Mouse (Mus musculus): ENCODE measurements around the gene Olfr610. TPM values are rescaled to one million over a fixed set of nuclear protein-coding genes. Genes with fewer than 3 reads are reported as not detected.

The Olfr610 gene
- not detected in 2 replicates for polyA plus RNA-seq (2015; fragmentation: Nextera tagmentation; extraction: Ambion mirVana)

DNA sequence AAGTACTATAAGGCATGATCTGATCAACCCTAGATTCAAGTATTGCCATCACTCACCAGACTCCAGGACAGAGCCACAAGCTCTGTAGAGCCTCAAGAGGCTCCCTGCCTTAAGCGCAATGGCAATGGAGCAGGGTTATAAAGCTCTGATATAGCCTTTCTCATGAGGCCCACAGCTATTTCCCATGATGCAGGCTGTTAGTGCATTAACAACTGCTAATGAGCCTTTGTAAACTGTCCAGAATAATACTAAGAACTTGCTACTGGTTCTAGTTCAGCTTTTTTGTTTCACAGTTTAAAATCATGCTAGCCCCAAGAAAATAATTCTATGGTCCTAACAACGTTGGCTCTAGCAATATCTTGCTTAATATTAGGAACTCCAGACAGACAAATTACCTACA is at the start of gene Olfr610:
TSS of gene Olfr610 (minus strand) at position 101 of the 400 bp plus-strand sequence.

DNA sequence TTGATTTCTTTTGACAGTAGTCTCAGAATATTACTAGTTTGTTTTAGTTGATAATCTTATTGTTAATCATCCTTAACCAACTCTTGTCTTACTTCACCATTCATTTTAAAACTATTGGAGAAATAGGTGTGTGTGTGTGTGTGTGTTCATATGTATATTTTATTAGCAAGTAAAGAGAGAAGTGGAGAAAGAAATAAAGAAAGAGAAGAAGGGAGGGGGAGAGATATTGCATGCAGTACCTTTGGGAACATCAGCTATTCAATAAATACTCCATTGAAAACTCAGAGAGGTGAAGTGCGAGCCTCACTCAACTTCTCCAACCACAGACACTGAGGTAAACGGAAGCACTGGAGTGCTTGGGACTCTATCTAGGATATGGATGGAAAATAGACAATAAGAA is 43.9 kb upstream of the Olfr610 start, which contains the start of gene Olfr615:
TSS of gene Olfr615 (plus strand) at position 301 of the 400 bp plus-strand sequence.

DNA sequence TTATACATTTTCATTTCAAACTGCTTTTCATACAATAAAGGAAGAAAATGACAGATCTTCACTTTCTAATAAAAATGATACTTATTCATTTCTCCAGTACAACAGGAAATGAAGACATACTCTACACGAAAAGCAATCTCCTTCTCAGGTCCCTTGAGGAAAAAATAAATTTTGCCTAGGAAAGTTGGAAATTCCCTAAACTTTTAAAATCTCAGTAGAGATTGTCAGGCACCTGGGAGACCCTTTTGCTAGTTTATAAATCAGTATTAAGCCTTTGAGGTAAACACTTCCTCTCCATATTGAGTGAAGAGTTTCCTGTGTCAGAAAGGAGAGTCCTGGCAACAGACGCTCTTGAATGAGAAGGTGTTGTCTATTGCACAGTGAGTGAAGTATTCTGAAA is 35.9 kb upstream of the Olfr610 start, which contains the start of gene Olfr613:
TSS of gene Olfr613 (plus strand) at position 301 of the 400 bp plus-strand sequence.

DNA sequence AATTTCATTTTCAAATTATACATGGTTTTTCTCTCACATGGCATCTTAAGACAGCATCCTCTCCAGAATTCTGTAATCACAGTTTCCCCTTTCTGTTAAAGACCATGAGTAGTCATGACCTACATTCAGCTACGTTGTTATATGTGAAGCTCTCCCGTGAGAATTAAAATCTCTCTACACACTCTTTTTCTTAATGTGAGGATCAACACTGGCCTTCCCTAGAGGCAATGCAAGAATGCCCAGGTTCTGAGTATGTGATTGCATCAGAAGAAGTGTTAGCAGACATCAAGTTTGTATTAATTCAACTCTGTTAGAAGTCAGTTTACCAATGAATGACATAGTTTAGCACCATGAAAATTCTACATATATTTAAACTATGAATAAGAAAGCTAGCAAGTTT is 30.7 kb upstream of the Olfr610 start, which contains the start of gene Olfr612:
TSS of gene Olfr612 (minus strand) at position 101 of the 400 bp plus-strand sequence.

DNA sequence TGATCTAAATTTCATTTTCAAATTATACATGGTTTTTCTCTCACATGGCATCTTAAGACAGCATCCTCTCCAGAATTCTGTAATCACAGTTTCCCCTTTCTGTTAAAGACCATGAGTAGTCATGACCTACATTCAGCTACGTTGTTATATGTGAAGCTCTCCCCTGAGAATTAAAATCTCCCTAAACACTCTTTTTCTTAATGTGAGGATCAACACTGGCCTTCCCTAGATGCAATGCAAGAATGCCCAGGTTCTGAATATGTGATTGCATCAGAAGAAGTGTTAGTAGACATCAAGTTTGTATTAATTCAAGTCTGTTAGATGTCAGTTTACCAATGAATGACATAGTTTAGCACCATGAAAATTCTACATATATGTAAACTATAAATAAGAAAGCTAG is 8.8 kb upstream of the Olfr610 start, which contains the start of gene Olfr611:
TSS of gene Olfr611 (minus strand) at position 101 of the 400 bp plus-strand sequence.

DNA sequence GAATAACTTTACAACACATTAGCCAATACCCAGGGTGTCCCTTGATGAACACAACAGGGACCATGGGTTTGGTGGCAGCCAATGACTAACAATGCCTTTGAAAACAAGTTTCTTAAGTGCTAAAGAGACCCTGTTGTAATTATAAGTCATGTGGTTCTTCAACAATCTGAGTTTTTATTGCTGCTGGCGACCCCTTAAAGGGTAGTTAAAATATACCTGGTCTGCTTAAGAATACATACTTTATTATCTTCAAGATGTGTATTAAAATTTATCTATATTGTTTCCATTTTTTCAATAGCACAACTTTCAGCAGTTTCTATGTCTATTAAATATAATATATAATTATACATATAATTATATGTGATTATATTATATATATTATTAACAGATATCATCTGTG is 14.0 kb downstream of the Olfr610 start, which contains the start of gene Olfr609:
TSS of gene Olfr609 (minus strand) at position 101 of the 400 bp plus-strand sequence.

DNA sequence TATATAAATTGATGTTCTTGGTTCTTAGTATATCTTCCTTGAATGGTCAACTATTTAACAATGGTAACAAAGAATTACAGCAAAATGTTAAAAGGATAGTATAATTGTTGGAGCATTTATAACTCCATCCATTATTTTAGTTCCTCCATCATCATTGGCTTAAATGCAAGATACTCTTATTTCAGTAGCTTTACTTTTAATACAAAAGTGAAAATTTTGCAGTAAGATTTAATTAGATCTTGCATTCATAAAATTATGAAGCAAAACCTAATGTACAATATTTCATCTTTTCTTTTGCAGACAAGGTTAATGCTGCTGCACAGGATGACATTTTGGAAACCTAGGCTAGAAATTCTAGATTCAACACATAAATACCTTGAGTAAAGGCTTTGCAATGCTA is 42.3 kb downstream of the Olfr610 start, which contains the start of gene Olfr608:
TSS of gene Olfr608 (plus strand) at position 301 of the 400 bp plus-strand sequence.

Other genes starting within 250 kb of the Olfr610 start
- gene Olfr596, start 206.5 kb downstream of the Olfr610 start, polyA plus RNA-seq (2015; fragmentation: Nextera tagmentation; extraction: Ambion mirVana): not detected in 2 replicates
- gene Olfr597, start 195.8 kb downstream of the Olfr610 start, polyA plus RNA-seq (2015; fragmentation: Nextera tagmentation; extraction: Ambion mirVana): not detected in 2 replicates
- gene Olfr598, start 188.6 kb downstream of the Olfr610 start, polyA plus RNA-seq (2015; fragmentation: Nextera tagmentation; extraction: Ambion mirVana): not detected in 2 replicates
- not detected in 2 replicates for gene Olfr599, start 176.2 kb downstream of the Olfr610 start, polyA plus RNA-seq (2015; fragmentation: Nextera tagmentation; extraction: Ambion mirVana)
- gene Olfr600, start 162.5 kb downstream of the Olfr610 start, polyA plus RNA-seq (2015; fragmentation: Nextera tagmentation; extraction: Ambion mirVana): not detected in 2 replicates
- not detected in 2 replicates for gene Olfr601, start 149.5 kb downstream of the Olfr610 start, polyA plus RNA-seq (2015; fragmentation: Nextera tagmentation; extraction: Ambion mirVana)
- gene Olfr603, start 125.9 kb downstream of the Olfr610 start, polyA plus RNA-seq (2015; fragmentation: Nextera tagmentation; extraction: Ambion mirVana): not detected in 2 replicates
- not detected in 2 replicates for gene Usp17lc, start 97.0 kb downstream of the Olfr610 start, polyA plus RNA-seq (2015; fragmentation: Nextera tagmentation; extraction: Ambion mirVana)
- not detected in 2 replicates for gene Olfr605, start 66.7 kb downstream of the Olfr610 start, polyA plus RNA-seq (2015; fragmentation: Nextera tagmentation; extraction: Ambion mirVana)
- not detected in 2 replicates for gene Olfr606, start 63.1 kb downstream of the Olfr610 start, polyA plus RNA-seq (2015; fragmentation: Nextera tagmentation; extraction: Ambion mirVana)
- not detected in 2 replicates for gene Olfr607, start 48.0 kb downstream of the Olfr610 start, polyA plus RNA-seq (2015; fragmentation: Nextera tagmentation; extraction: Ambion mirVana)
- not detected in 2 replicates for gene Olfr608, start 42.2 kb downstream of the Olfr610 start, polyA plus RNA-seq (2015; fragmentation: Nextera tagmentation; extraction: Ambion mirVana)
- not detected in 2 replicates for gene Olfr609, start 14.1 kb downstream of the Olfr610 start, polyA plus RNA-seq (2015; fragmentation: Nextera tagmentation; extraction: Ambion mirVana)
- not detected in 2 replicates for gene Olfr611, start 8.7 kb upstream of the Olfr610 start, polyA plus RNA-seq (2015; fragmentation: Nextera tagmentation; extraction: Ambion mirVana)
- gene Olfr612, start 30.6 kb upstream of the Olfr610 start, polyA plus RNA-seq (2015; fragmentation: Nextera tagmentation; extraction: Ambion mirVana): not detected in 2 replicates
- gene Olfr613, start 36.0 kb upstream of the Olfr610 start, polyA plus RNA-seq (2015; fragmentation: Nextera tagmentation; extraction: Ambion mirVana): not detected in 2 replicates
- not detected in 2 replicates for gene Olfr615, start 44.0 kb upstream of the Olfr610 start, polyA plus RNA-seq (2015; fragmentation: Nextera tagmentation; extraction: Ambion mirVana)
- not detected in 2 replicates for gene Olfr616, start 57.0 kb upstream of the Olfr610 start, polyA plus RNA-seq (2015; fragmentation: Nextera tagmentation; extraction: Ambion mirVana)
- not detected in 2 replicates for gene Olfr617, start 60.9 kb upstream of the Olfr610 start, polyA plus RNA-seq (2015; fragmentation: Nextera tagmentation; extraction: Ambion mirVana)
- not detected in 2 replicates for gene Olfr618, start 78.0 kb upstream of the Olfr610 start, polyA plus RNA-seq (2015; fragmentation: Nextera tagmentation; extraction: Ambion mirVana)
- gene Olfr619, start 88.5 kb upstream of the Olfr610 start, polyA plus RNA-seq (2015; fragmentation: Nextera tagmentation; extraction: Ambion mirVana): not detected in 2 replicates
- gene Olfr620, start 100.4 kb upstream of the Olfr610 start, polyA plus RNA-seq (2015; fragmentation: Nextera tagmentation; extraction: Ambion mirVana): not detected in 2 replicates
- not detected in 2 replicates for gene Olfr622, start 130.6 kb upstream of the Olfr610 start, polyA plus RNA-seq (2015; fragmentation: Nextera tagmentation; extraction: Ambion mirVana)
- gene Olfr623, start 151.6 kb upstream of the Olfr610 start, polyA plus RNA-seq (2015; fragmentation: Nextera tagmentation; extraction: Ambion mirVana): not detected in 2 replicates
- 0.03 and 0.06 TPM in 2 replicates for gene Olfr624, start 159.1 kb upstream of the Olfr610 start, polyA plus RNA-seq (2015; fragmentation: Nextera tagmentation; extraction: Ambion mirVana)
- not detected in 2 replicates for gene Olfr625-ps1, start 170.6 kb upstream of the Olfr610 start, polyA plus RNA-seq (2015; fragmentation: Nextera tagmentation; extraction: Ambion mirVana)
- not detected in 2 replicates for gene Olfr243, start 202.5 kb upstream of the Olfr610 start, polyA plus RNA-seq (2015; fragmentation: Nextera tagmentation; extraction: Ambion mirVana)
- not detected in 2 replicates for gene Olfr628, start 218.3 kb upstream of the Olfr610 start, polyA plus RNA-seq (2015; fragmentation: Nextera tagmentation; extraction: Ambion mirVana)
- not detected in 2 replicates for gene Olfr629, start 232.8 kb upstream of the Olfr610 start, polyA plus RNA-seq (2015; fragmentation: Nextera tagmentation; extraction: Ambion mirVana)
- not detected in 2 replicates for gene Olfr630, start 245.2 kb upstream of the Olfr610 start, polyA plus RNA-seq (2015; fragmentation: Nextera tagmentation; extraction: Ambion mirVana)

Measured in skeletal muscle tissue, postnatal 0 days (tissue).